Mouse (Mus musculus) brain, embryonic 14.5 days (tissue): Measurements from ENCODE around the gene Ap1b1.

Experiments used
- CTCF ChIP-seq: fragments of 200-500 bp; IDR thresholded peaks from 2 replicates; pipeline ENCODE4 v1.5.1; 2012; ENCODE audit warnings: inconsistent platforms, mild to moderate bottlenecking, moderate library complexity, borderline replicate concordance; ENCODE audit not compliant: insufficient read depth, insufficient read length; ENCODE audit errors: extremely low read depth
- POLR2A ChIP-seq: fragments of 200-500 bp; IDR thresholded peaks from 2 replicates; pipeline ENCODE4 v1.6.1; 2012; ENCODE audit warnings: mild to moderate bottlenecking, inconsistent platforms, borderline replicate concordance; ENCODE audit not compliant: poor library complexity, insufficient read depth, insufficient read length, severe bottlenecking; ENCODE audit errors: extremely low read depth

- no peak for TF ChIP-seq CTCF
- no peak for TF ChIP-seq POLR2A
These were observed 846 bp downstream of the Ap1b1 start for GRCm38 (mm10) chr11:4987487-4987852.
